Mouse (Mus musculus) midbrain, embryonic 10.5 days (tissue): Measurements from ENCODE around the gene Mblac2. TPM values are rescaled to one million over a fixed set of nuclear protein-coding genes. Genes with fewer than 3 reads are reported as not detected.
A peak's percentile ranks its signal among the peaks of the same experiment; 100 is the strongest.
"Not testable (repeated sequence)": the region's sequence is repeated elsewhere in the genome, so short reads cannot be mapped to it uniquely, and the experiment has no call there.

Experiments used
- DNase-seq: peaks from one replicate; pipeline ENCODE4 v3.0.0-alpha.2; 2017; ENCODE audit warnings: low spot score
- H3K27ac ChIP-seq: fragments of 300-500 bp; sonication (generic); replicated peaks from 2 replicates; pipeline ENCODE4 v1.5.1; 2016; ENCODE audit warnings: mild to moderate bottlenecking
- H3K27me3 ChIP-seq: fragments of 300-500 bp; sonication (generic); 2 replicates; pipeline ENCODE4 v1.6.1; 2016; ENCODE audit warnings: low read depth, mild to moderate bottlenecking; ENCODE audit not compliant: poor library complexity, severe bottlenecking
- H3K36me3 ChIP-seq: fragments of 300-500 bp; sonication (generic); 2 replicates; pipeline ENCODE4 v1.6.1; 2016; ENCODE audit warnings: mild to moderate bottlenecking, moderate library complexity
- H3K4me1 ChIP-seq: fragments of 300-500 bp; sonication (generic); 2 replicates; pipeline ENCODE4 v1.6.1; 2016
- H3K4me3 ChIP-seq: fragments of 300-500 bp; sonication (generic); 2 replicates; pipeline ENCODE4 v1.5.1; 2016; ENCODE audit warnings: mild to moderate bottlenecking, moderate library complexity
- H3K9me3 ChIP-seq: fragments of 300-500 bp; sonication (generic); replicated peaks from 2 replicates; pipeline ENCODE4 v1.6.1; 2016; ENCODE audit warnings: mild to moderate bottlenecking
- WGBS: fragments of 180-500 bp; shearing (Covaris S2); methylation state at CpG from one replicate; pipeline ENCODE4 v1.1.7; 2016; 5-methylcytosine and 5-hydroxymethylcytosine counted together
- polyA plus RNA-seq: library from polyadenylated mRNA; unstranded; fragments of >200 nt; fragmentation: Nextera tagmentation; extraction: Ambion mirVana; gene quantifications from 2 replicates; pipeline ENCODE4 v1.2.1, GENCODE M21; 2016

The Mblac2 gene
- polyA plus RNA-seq, 1 experiment from 2014 or later, result 4.5 TPM

GRCm38 (mm10) chr13:81703621-81704020 is 7.5 kb upstream of the Mblac2 start:
- Histone ChIP-seq H3K27me3 (no peaks in the 10 kb centered on the region), H3K4me3 (no peak overlapping the region), H3K9me3 (no peaks in the 10 kb centered on the region), H3K27ac (no peak overlapping the region), H3K4me1 (0 out of 2 replicates have a peak, but pooled peaks cover 4% of the 10 kb centered on the region), H3K36me3 (peaks cover 15% of the 10 kb centered on the region; the same call in 1 of the 2 replicates)
- WGBS, result 84% methylated on average over 9 of the region's 9 CpGs
- DNase-seq, result no peak

GRCm38 (mm10) chr13:81706311-81706710 is 4.8 kb upstream of the Mblac2 start:
- Histone ChIP-seq H3K4me1 (peaks cover 22% of the 10 kb centered on the region), H3K9me3 (no peaks in the 10 kb centered on the region), H3K27ac (no peak overlapping the region), H3K4me3 (no peak overlapping the region), H3K27me3 (no peaks in the 10 kb centered on the region), H3K36me3 (0 out of 2 replicates have a peak, but pooled peaks cover 11% of the 10 kb centered on the region)
- DNase-seq, result no peak
- WGBS, result 93% methylated on average over 5 of the region's 5 CpGs

GRCm38 (mm10) chr13:81709805-81710204 is 1.3 kb upstream of the Mblac2 start:
- H3K4me1 ChIP-seq, result peaks cover 40% of the 10 kb centered on the region
- H3K9me3 ChIP-seq, result no peaks in the 10 kb centered on the region
- 0 out of 2 replicates have a peak, but pooled peaks cover 4% of the 10 kb centered on the region for H3K36me3 ChIP-seq
- no peak overlapping the region for H3K27ac ChIP-seq
- peaks cover 9% of the 10 kb centered on the region for H3K27me3 ChIP-seq
- 28% methylated on average over 4 of the region's 4 CpGs for WGBS
- DNase-seq, result no peak
- peak overlapping the region; percentile 89 for H3K4me3 ChIP-seq

- Histone ChIP-seq H3K4me3 (peak overlapping the region; percentile 89), H3K4me1 (peaks cover 40% of the 10 kb centered on the region), H3K27me3 (peaks cover 9% of the 10 kb centered on the region), H3K36me3 (0 out of 2 replicates have a peak, but pooled peaks cover 4% of the 10 kb centered on the region), H3K9me3 (no peaks in the 10 kb centered on the region), H3K27ac (peak overlapping the region; percentile 89)
- no peak for DNase-seq
- under 1% methylated on average over 7 of the region's 7 CpGs for WGBS
Observed at GRCm38 (mm10) chr13:81710266-81710665, 875 bp upstream of the Mblac2 start.

GRCm38 (mm10) chr13:81711546-81712371 is 618 bp downstream of the Mblac2 start:
- Histone ChIP-seq H3K9me3 (no peaks in the 10 kb centered on the region), H3K27ac (peak overlapping the region; percentile 89), H3K27me3 (peaks cover 9% of the 10 kb centered on the region), H3K4me1 (peaks cover 40% of the 10 kb centered on the region), H3K36me3 (0 out of 2 replicates have a peak, but pooled peaks cover 4% of the 10 kb centered on the region), H3K4me3 (peak overlapping the region; percentile 89)
- no peak for DNase-seq
- under 1% methylated on average over 42 of the region's 42 CpGs for WGBS

- no peaks in the 10 kb centered on the region for H3K9me3 ChIP-seq
- H3K4me1 ChIP-seq, result peaks cover 34% of the 10 kb centered on the region
- H3K36me3 ChIP-seq, result no peaks in the 10 kb centered on the region
- peaks cover 9% of the 10 kb centered on the region for H3K27me3 ChIP-seq
- 86% methylated on average over 1 of the region's 1 CpGs for WGBS
- no peak overlapping the region for H3K27ac ChIP-seq
- no peak for DNase-seq
- no peak overlapping the region for H3K4me3 ChIP-seq
Observed at GRCm38 (mm10) chr13:81713896-81714295, 2.8 kb downstream of the Mblac2 start.

GRCm38 (mm10) chr13:81728141-81728540 is 17.0 kb downstream of the Mblac2 start:
- 55% methylated on average over 12 of the region's 12 CpGs for WGBS
- not testable (repeated sequence) for DNase-seq, H3K4me3 ChIP-seq, H3K36me3 ChIP-seq, H3K4me1 ChIP-seq, H3K9me3 ChIP-seq, H3K27ac ChIP-seq, H3K27me3 ChIP-seq

GRCm38 (mm10) chr13:81729102-81729501 is 18.0 kb downstream of the Mblac2 start:
- no peak for DNase-seq
- Histone ChIP-seq H3K36me3 (no peaks in the 10 kb centered on the region), H3K4me3 (no peak overlapping the region), H3K27me3 (no peaks in the 10 kb centered on the region), H3K27ac (no peak overlapping the region), H3K9me3 (no peaks in the 10 kb centered on the region), H3K4me1 (no peaks in the 10 kb centered on the region)
- WGBS, result 90% methylated on average over 4 of the region's 4 CpGs

GRCm38 (mm10) chr13:81730362-81730761 is 19.2 kb downstream of the Mblac2 start:
- Histone ChIP-seq H3K27ac (no peak overlapping the region), H3K9me3 (no peaks in the 10 kb centered on the region), H3K27me3 (no peaks in the 10 kb centered on the region), H3K4me3 (no peak overlapping the region), H3K4me1 (no peaks in the 10 kb centered on the region), H3K36me3 (no peaks in the 10 kb centered on the region)
- no peak for DNase-seq
- 94% methylated on average over 1 of the region's 1 CpGs for WGBS

GRCm38 (mm10) chr13:81736606-81737005 is 25.5 kb downstream of the Mblac2 start:
- no peaks in the 10 kb centered on the region for H3K27me3 ChIP-seq
- no peak overlapping the region for H3K4me3 ChIP-seq
- no peaks in the 10 kb centered on the region for H3K4me1 ChIP-seq
- 93% methylated on average over 5 of the region's 5 CpGs for WGBS
- H3K27ac ChIP-seq, result no peak overlapping the region
- no peaks in the 10 kb centered on the region for H3K36me3 ChIP-seq
- no peak for DNase-seq
- no peaks in the 10 kb centered on the region for H3K9me3 ChIP-seq

- WGBS, result 45% methylated on average over 3 of the region's 3 CpGs
- H3K4me3 ChIP-seq, result no peak overlapping the region
- no peak overlapping the region for H3K27ac ChIP-seq
- DNase-seq, result no peak
- no peaks in the 10 kb centered on the region for H3K36me3 ChIP-seq
- H3K27me3 ChIP-seq, result no peaks in the 10 kb centered on the region
- H3K4me1 ChIP-seq, result 0 out of 2 replicates have a peak, but pooled peaks cover 3% of the 10 kb centered on the region
- H3K9me3 ChIP-seq, result peaks cover under 1% of the 10 kb centered on the region; the same call in 1 of the 2 replicates
Observed at GRCm38 (mm10) chr13:81740898-81741297, 29.8 kb downstream of the Mblac2 start.

- Histone ChIP-seq H3K4me1 (0 out of 2 replicates have a peak, but pooled peaks cover 3% of the 10 kb centered on the region), H3K27me3 (no peaks in the 10 kb centered on the region), H3K27ac (no peak overlapping the region), H3K9me3 (peaks cover 11% of the 10 kb centered on the region), H3K4me3 (no peak overlapping the region), H3K36me3 (no peaks in the 10 kb centered on the region)
- DNase-seq, result no peak
- 41% methylated on average over 10 of the region's 10 CpGs for WGBS
Observed at GRCm38 (mm10) chr13:81743391-81744091, 32.4 kb downstream of the Mblac2 start.

GRCm38 (mm10) chr13:81744092-81744396 is 32.9 kb downstream of the Mblac2 start:
- peaks cover 11% of the 10 kb centered on the region for H3K9me3 ChIP-seq
- no peak overlapping the region for H3K27ac ChIP-seq
- H3K4me3 ChIP-seq, result no peak overlapping the region
- 0 out of 2 replicates have a peak, but pooled peaks cover 3% of the 10 kb centered on the region for H3K4me1 ChIP-seq
- DNase-seq, result no peak
- no peaks in the 10 kb centered on the region for H3K36me3 ChIP-seq
- WGBS, result 30% methylated on average over 2 of the region's 2 CpGs
- H3K27me3 ChIP-seq, result no peaks in the 10 kb centered on the region
